Mouse (Mus musculus): Measurements from ENCODE around the gene Cend1. TPM values are rescaled to one million over a fixed set of nuclear protein-coding genes. Genes with fewer than 3 reads are reported as not detected.
A peak's percentile ranks its signal among the peaks of the same experiment; 100 is the strongest.

Cend1 gene
- polyA plus RNA-seq, 1 experiment from 2014 or later = 0.25 TPM

GRCm38 (mm10) chr7:141405466-141405865 is 23.8 kb downstream of the Cend1 start:
- Histone ChIP-seq H3K9me3 (ENCODE audit: low read length) (no peaks in the 10 kb centered on the region), H3K4me3 (ENCODE audit: low read depth, low read length) (no peak overlapping the region), H3K4me2 (replicated peaks; ENCODE audit: low read depth, low read length) (no peak overlapping the region), H3K27ac (ENCODE audit: low read length) (no peak overlapping the region), H3K36me3 (ENCODE audit: insufficient read depth, low read length) (peaks cover 15% of the 10 kb centered on the region; the same call in 1 of the 2 replicates), H3K9ac (replicated peaks; ENCODE audit: low read depth) (no peak overlapping the region), H3K4me1 (ENCODE audit: insufficient read depth, low read depth, low read length) (no peaks in the 10 kb centered on the region), H3K27me3 (replicated peaks; ENCODE audit: insufficient read depth, low read length) (no peaks in the 10 kb centered on the region)
- ATAC-seq (peak; percentile 69), DNase-seq (ENCODE audit: low spot score) (peak; percentile 88)
- TF ChIP-seq CTCF (IDR thresholded peaks at IDR 0.05) (no peak), EP300 (IDR thresholded peaks at IDR 0.05) (peak; percentile 29; the same call in 1 of the 2 replicates)
- WGBS = 55% methylated on average over 4 of the region's 4 CpGs

GRCm38 (mm10) chr7:141403305-141403704 is 26.0 kb downstream of the Cend1 start:
- ATAC-seq (peak; percentile 70), DNase-seq (ENCODE audit: low spot score) (peak; percentile 84)
- H3K9ac ChIP-seq (replicated peaks; ENCODE audit: low read depth) = no peak overlapping the region
- H3K36me3 ChIP-seq (ENCODE audit: insufficient read depth, low read length) = peaks cover 31% of the 10 kb centered on the region; the same call in 1 of the 2 replicates
- TF ChIP-seq EP300 (IDR thresholded peaks at IDR 0.05) = no peak
- peak; percentile 95 for TF ChIP-seq CTCF (IDR thresholded peaks at IDR 0.05)
- no peak overlapping the region for H3K27ac ChIP-seq (ENCODE audit: low read length)
- H3K4me1 ChIP-seq (ENCODE audit: insufficient read depth, low read depth, low read length) = no peaks in the 10 kb centered on the region
- no peak overlapping the region for H3K4me3 ChIP-seq (ENCODE audit: low read depth, low read length)
- H3K4me2 ChIP-seq (replicated peaks; ENCODE audit: low read depth, low read length) = no peak overlapping the region
- no peaks in the 10 kb centered on the region for H3K27me3 ChIP-seq (replicated peaks; ENCODE audit: insufficient read depth, low read length)
- H3K9me3 ChIP-seq (ENCODE audit: low read length) = no peaks in the 10 kb centered on the region
- 39% methylated on average over 5 of the region's 5 CpGs for WGBS

GRCm38 (mm10) chr7:141395348-141395747 is 33.9 kb downstream of the Cend1 start:
- DNase-seq (ENCODE audit: low spot score) (no peak), ATAC-seq (no peak)
- Histone ChIP-seq H3K4me2 (replicated peaks; ENCODE audit: low read depth, low read length) (no peak overlapping the region), H3K4me3 (ENCODE audit: low read depth, low read length) (no peak overlapping the region), H3K36me3 (ENCODE audit: insufficient read depth, low read length) (peaks cover 27% of the 10 kb centered on the region; the same call in 1 of the 2 replicates), H3K9me3 (ENCODE audit: low read length) (no peaks in the 10 kb centered on the region), H3K9ac (replicated peaks; ENCODE audit: low read depth) (no peak overlapping the region), H3K27me3 (replicated peaks; ENCODE audit: insufficient read depth, low read length) (no peaks in the 10 kb centered on the region), H3K4me1 (ENCODE audit: insufficient read depth, low read depth, low read length) (peaks cover 8% of the 10 kb centered on the region; the same call in 1 of the 2 replicates), H3K27ac (ENCODE audit: low read length) (no peak overlapping the region)
- no peak for TF ChIP-seq EP300 (IDR thresholded peaks at IDR 0.05)
- TF ChIP-seq CTCF (IDR thresholded peaks at IDR 0.05) = no peak
- 68% methylated on average over 1 of the region's 1 CpGs for WGBS

GRCm38 (mm10) chr7:141394771-141395170 is 34.5 kb downstream of the Cend1 start:
- no peak overlapping the region for H3K27ac ChIP-seq (ENCODE audit: low read length)
- H3K4me2 ChIP-seq (replicated peaks; ENCODE audit: low read depth, low read length) = no peak overlapping the region
- DNase-seq (ENCODE audit: low spot score) (peak; percentile 80), ATAC-seq (no peak)
- no peak overlapping the region for H3K9ac ChIP-seq (replicated peaks; ENCODE audit: low read depth)
- 26% methylated on average over 6 of the region's 6 CpGs for WGBS
- H3K27me3 ChIP-seq (replicated peaks; ENCODE audit: insufficient read depth, low read length) = no peaks in the 10 kb centered on the region
- peaks cover 21% of the 10 kb centered on the region; the same call in 1 of the 2 replicates for H3K36me3 ChIP-seq (ENCODE audit: insufficient read depth, low read length)
- no peaks in the 10 kb centered on the region for H3K9me3 ChIP-seq (ENCODE audit: low read length)
- H3K4me3 ChIP-seq (ENCODE audit: low read depth, low read length) = no peak overlapping the region
- H3K4me1 ChIP-seq (ENCODE audit: insufficient read depth, low read depth, low read length) = peaks cover 8% of the 10 kb centered on the region; the same call in 1 of the 2 replicates
- TF ChIP-seq EP300 (IDR thresholded peaks at IDR 0.05) (no peak), CTCF (IDR thresholded peaks at IDR 0.05) (peak; percentile 88)

- no peak for ATAC-seq
- Histone ChIP-seq H3K9ac (replicated peaks; ENCODE audit: low read depth) (no peak overlapping the region), H3K9me3 (ENCODE audit: low read length) (no peaks in the 10 kb centered on the region), H3K4me2 (replicated peaks; ENCODE audit: low read depth, low read length) (no peak overlapping the region), H3K27ac (ENCODE audit: low read length) (no peak overlapping the region), H3K4me3 (ENCODE audit: low read depth, low read length) (no peak overlapping the region), H3K27me3 (replicated peaks; ENCODE audit: insufficient read depth, low read length) (no peaks in the 10 kb centered on the region), H3K4me1 (ENCODE audit: insufficient read depth, low read depth, low read length) (peaks cover 8% of the 10 kb centered on the region; the same call in 1 of the 2 replicates), H3K36me3 (ENCODE audit: insufficient read depth, low read length) (peaks cover 18% of the 10 kb centered on the region; the same call in 1 of the 2 replicates)
- WGBS = 68% methylated on average over 7 of the region's 7 CpGs
- peak; percentile 56 for DNase-seq (ENCODE audit: low spot score)
- TF ChIP-seq EP300 (IDR thresholded peaks at IDR 0.05) = no peak
- no peak for TF ChIP-seq CTCF (IDR thresholded peaks at IDR 0.05)
These were observed 35.1 kb downstream of the Cend1 start for GRCm38 (mm10) chr7:141394158-141394557.

GRCm38 (mm10) chr7:141392552-141393222 is 36.6 kb downstream of the Cend1 start:
- Histone ChIP-seq H3K27me3 (replicated peaks; ENCODE audit: insufficient read depth, low read length) (no peaks in the 10 kb centered on the region), H3K36me3 (ENCODE audit: insufficient read depth, low read length) (0 out of 2 replicates have a peak, but pooled peaks cover 9% of the 10 kb centered on the region), H3K4me1 (ENCODE audit: insufficient read depth, low read depth, low read length) (peaks cover 8% of the 10 kb centered on the region; the same call in 1 of the 2 replicates), H3K9me3 (ENCODE audit: low read length) (no peaks in the 10 kb centered on the region), H3K27ac (ENCODE audit: low read length) (peak overlapping the region; percentile 75), H3K4me2 (replicated peaks; ENCODE audit: low read depth, low read length) (peak overlapping the region; percentile 87), H3K9ac (replicated peaks; ENCODE audit: low read depth) (peak overlapping the region; percentile 36), H3K4me3 (ENCODE audit: low read depth, low read length) (peak overlapping the region; percentile 63)
- DNase-seq (ENCODE audit: low spot score) (peak; percentile 75), ATAC-seq (peak; percentile 13)
- TF ChIP-seq CTCF (IDR thresholded peaks at IDR 0.05) (no peak), EP300 (IDR thresholded peaks at IDR 0.05) (0 out of 2 replicates have a peak, but pooled peaks have one; percentile 25)
- WGBS = 24% methylated on average over 9 of the region's 9 CpGs
